Mouse (Mus musculus) bone marrow macrophage, adult 2 months (primary cell): ENCODE data around the gene Strap.

Experiments
- CTCF ChIP-seq: IDR thresholded peaks from 2 replicates; pipeline ENCODE4 v1.5.1; 2012; ENCODE audit warnings: low read depth, mild to moderate bottlenecking, low read length, moderate library complexity
- POLR2A ChIP-seq: IDR thresholded peaks from 2 replicates; pipeline ENCODE4 v1.6.1; 2012; ENCODE audit warnings: mild to moderate bottlenecking, low read depth, low read length, borderline replicate concordance

- TF ChIP-seq CTCF (no peak), POLR2A (no peak)
Observed at GRCm38 (mm10) chr6:137772918-137773636, 38.2 kb downstream of the Strap start.
